Mouse (Mus musculus) C2C12 (cell line): ENCODE results near the gene Arhgap31.

Experiments
- CEBPB ChIP-seq: IDR thresholded peaks from one replicate; pipeline ENCODE4 v1.6.1; 2011; ENCODE audit warnings: low read depth, mild to moderate bottlenecking, control low read depth, moderate library complexity
- CTCF ChIP-seq: IDR thresholded peaks from one replicate; pipeline ENCODE4 v1.5.1; 2011; ENCODE audit not compliant: control insufficient read depth, insufficient read depth, insufficient read length
- MAX ChIP-seq: IDR thresholded peaks from one replicate; pipeline ENCODE4 v1.6.1; 2011; ENCODE audit warnings: mild to moderate bottlenecking, control low read depth
- MYOG ChIP-seq: IDR thresholded peaks from one replicate; pipeline ENCODE4 v1.6.1; 2011; ENCODE audit not compliant: control insufficient read depth, insufficient read length; ENCODE audit errors: extremely low read depth
- USF1 ChIP-seq: IDR thresholded peaks from one replicate; pipeline ENCODE4 v1.6.1; 2011; ENCODE audit warnings: low read depth, mild to moderate bottlenecking, control low read depth, moderate library complexity

DNA sequence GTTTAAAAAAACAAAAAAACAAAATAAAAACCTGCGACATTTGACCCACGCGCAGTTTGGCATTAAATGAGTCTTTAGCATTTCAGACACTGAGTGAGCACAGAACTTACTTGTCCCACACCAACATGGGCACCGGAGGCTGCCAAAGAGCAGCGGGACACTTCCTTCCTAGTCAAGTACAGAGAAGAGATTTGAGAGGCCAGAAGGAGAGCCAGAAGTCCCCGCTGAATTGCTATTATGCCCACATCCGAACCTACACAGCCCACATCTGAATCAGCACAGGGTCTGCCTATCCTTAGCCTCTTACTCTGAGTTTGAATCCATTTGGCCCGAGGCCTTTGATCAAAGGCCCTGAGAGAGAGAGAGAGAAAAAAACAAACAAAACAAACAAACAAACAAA, 11.2 kb upstream of the Arhgap31 start:
- TF ChIP-seq CTCF (no peak), MAX (no peak), MYOG (no peak), USF1 (no peak), CEBPB (no peak)
